Mouse (Mus musculus): ENCODE results near the gene Tmem176a. TPM values are rescaled to one million over a fixed set of nuclear protein-coding genes. Genes with fewer than 3 reads are reported as not detected.

Gene Tmem176a
- polyA plus RNA-seq, 2 experiments = 49.7 to 80.7 TPM

DNA sequence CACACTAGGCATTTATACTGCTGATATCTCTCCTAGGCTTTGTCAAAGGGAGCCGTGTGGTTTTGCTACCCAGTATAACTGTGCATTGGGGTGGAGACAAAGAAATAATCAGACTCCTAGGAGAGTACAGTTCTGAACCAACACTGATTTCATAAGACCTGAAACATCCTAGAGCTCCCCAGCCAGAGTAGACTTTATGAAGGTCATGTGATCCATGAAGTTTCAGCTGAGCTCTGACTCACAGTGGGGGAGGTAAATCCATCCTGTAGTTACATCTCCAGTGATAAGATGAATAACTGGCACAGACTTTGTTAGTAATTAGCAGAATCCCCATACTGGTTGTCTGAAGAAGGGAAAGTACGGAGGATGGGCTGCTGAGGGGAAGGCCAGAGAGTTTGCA is 29.1 kb downstream of the Tmem176a start:
- Histone ChIP-seq H3K4me3 (replicated peaks; ENCODE audit: low read length) (no peak overlapping the region), H3K4me2 (replicated peaks; ENCODE audit: low read depth, low read length, severe bottlenecking) (no peak overlapping the region), H3K9ac (ENCODE audit: low read depth, low read length, severe bottlenecking) (no peak overlapping the region), H3K4me1 (ENCODE audit: control insufficient read depth, insufficient read depth, low read length) (no peaks in the 10 kb centered on the region; the same call in 1 of the 2 replicates), H3K36me3 (ENCODE audit: control insufficient read depth, insufficient read depth, low read length) (no peaks in the 10 kb centered on the region), H3K27ac (replicated peaks; ENCODE audit: low read depth, low read length) (no peak overlapping the region), H3K9me3 (ENCODE audit: control insufficient read depth, low read length) (no peaks in the 10 kb centered on the region), H3K27me3 (ENCODE audit: control insufficient read depth, insufficient read depth, low read length) (no peaks in the 10 kb centered on the region)
- WGBS = 90% methylated on average over 2 of the region's 2 CpGs
- no peak for TF ChIP-seq POLR2A (IDR thresholded peaks at IDR 0.05; ENCODE audit: borderline replicate concordance, extremely low read depth, insufficient read depth, insufficient read length)
- no peak for DNase-seq (ENCODE audit: low spot score)
- no peak for ATAC-seq (ENCODE audit: low FRiP score, low read depth)

DNA sequence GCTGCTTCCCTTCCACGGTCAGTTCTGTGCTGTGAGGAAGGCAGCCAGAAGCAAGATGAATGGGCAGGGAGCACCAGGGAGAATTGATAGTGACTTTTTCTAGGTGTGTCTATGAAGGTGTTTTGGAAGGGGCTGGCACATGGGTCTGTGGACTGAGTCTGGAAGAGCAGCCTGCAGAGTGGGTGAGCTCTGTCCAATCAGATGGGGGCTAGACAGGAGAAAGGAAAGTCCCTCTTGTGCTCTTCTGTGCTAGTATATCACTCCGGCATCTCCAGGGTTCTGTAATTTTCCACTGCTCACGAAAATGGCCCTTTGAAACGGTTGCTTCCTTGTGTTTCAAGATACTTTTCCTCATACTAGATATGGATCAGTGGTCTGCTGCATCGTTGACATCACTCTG is 31.9 kb downstream of the Tmem176a start, which contains the start of gene Aoc1:
Gene Aoc1 (plus strand): TSS at position 301 of the 400 bp plus-strand sequence.
- Histone ChIP-seq H3K36me3 (ENCODE audit: control insufficient read depth, insufficient read depth, low read length) (no peaks in the 10 kb centered on the region), H3K27ac (replicated peaks; ENCODE audit: low read depth, low read length) (no peak within 1 kb of the TSS), H3K27me3 (ENCODE audit: control insufficient read depth, insufficient read depth, low read length) (no peaks in the 10 kb centered on the region), H3K9me3 (ENCODE audit: control insufficient read depth, low read length) (no peaks in the 10 kb centered on the region), H3K4me3 (replicated peaks; ENCODE audit: low read length) (no peak within 1 kb of the TSS), H3K9ac (ENCODE audit: low read depth, low read length, severe bottlenecking) (no peak within 1 kb of the TSS), H3K4me2 (replicated peaks; ENCODE audit: low read depth, low read length, severe bottlenecking) (no peak within 1 kb of the TSS), H3K4me1 (ENCODE audit: control insufficient read depth, insufficient read depth, low read length) (no peaks in the 10 kb centered on the region; the same call in 1 of the 2 replicates)
- DNase-seq (ENCODE audit: low spot score) (no peak), ATAC-seq (ENCODE audit: low FRiP score, low read depth) (no peak)
- TF ChIP-seq POLR2A (IDR thresholded peaks at IDR 0.05; ENCODE audit: borderline replicate concordance, extremely low read depth, insufficient read depth, insufficient read length) = no peak
- 84% methylated on average over 5 of the region's 5 CpGs for WGBS

DNA sequence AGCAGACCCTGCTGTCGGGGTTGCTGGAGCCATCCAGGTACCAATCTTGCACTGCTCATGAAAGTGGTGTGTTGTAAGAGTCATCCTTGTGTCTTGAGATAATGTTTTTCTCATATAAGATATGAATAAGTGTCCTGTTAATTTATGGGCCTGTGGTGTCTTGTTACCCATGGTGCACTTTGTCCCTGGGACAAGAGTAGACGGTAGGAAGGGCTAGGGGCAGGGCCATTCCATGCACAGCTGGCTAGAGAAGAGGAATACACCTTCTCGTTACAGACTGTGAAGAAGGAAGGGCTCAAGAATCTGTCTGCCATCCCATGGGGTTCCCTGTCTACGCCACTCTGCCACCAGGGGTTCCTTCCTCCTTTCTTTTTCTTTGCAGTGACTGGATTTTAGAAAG is 33.9 kb downstream of the Tmem176a start:
- no peak for ATAC-seq (ENCODE audit: low FRiP score, low read depth)
- H3K36me3 ChIP-seq (ENCODE audit: control insufficient read depth, insufficient read depth, low read length) = no peaks in the 10 kb centered on the region
- H3K9me3 ChIP-seq (ENCODE audit: control insufficient read depth, low read length) = no peaks in the 10 kb centered on the region
- no peaks in the 10 kb centered on the region; the same call in 1 of the 2 replicates for H3K4me1 ChIP-seq (ENCODE audit: control insufficient read depth, insufficient read depth, low read length)
- no peak overlapping the region for H3K4me3 ChIP-seq (replicated peaks; ENCODE audit: low read length)
- H3K9ac ChIP-seq (ENCODE audit: low read depth, low read length, severe bottlenecking) = no peak overlapping the region
- 77% methylated on average over 4 of the region's 4 CpGs for WGBS
- H3K27ac ChIP-seq (replicated peaks; ENCODE audit: low read depth, low read length) = no peak overlapping the region
- no peak for DNase-seq (ENCODE audit: low spot score)
- no peak overlapping the region for H3K4me2 ChIP-seq (replicated peaks; ENCODE audit: low read depth, low read length, severe bottlenecking)
- TF ChIP-seq POLR2A (IDR thresholded peaks at IDR 0.05; ENCODE audit: borderline replicate concordance, extremely low read depth, insufficient read depth, insufficient read length) = no peak
- no peaks in the 10 kb centered on the region for H3K27me3 ChIP-seq (ENCODE audit: control insufficient read depth, insufficient read depth, low read length)

DNA sequence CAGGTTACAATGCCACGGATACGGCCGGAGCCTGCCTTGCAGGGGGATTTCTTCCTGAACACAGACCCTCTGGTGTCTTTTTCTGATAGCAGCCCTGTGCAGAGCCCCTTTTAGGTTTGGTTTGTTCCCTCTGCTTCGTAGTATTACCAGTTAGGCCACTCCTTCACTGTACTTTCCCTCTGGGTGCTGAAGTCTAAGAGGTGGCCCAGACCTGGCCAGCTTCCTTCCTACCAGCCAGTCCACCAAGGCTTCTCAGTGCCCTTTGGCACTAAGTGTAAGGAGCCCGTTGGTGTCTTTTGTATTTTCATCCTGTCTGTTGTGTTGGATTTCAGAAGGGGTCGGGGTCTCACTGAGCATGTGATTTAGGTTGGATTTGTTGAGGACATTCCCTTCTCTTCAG is 34.8 kb downstream of the Tmem176a start:
- TF ChIP-seq POLR2A (IDR thresholded peaks at IDR 0.05; ENCODE audit: borderline replicate concordance, extremely low read depth, insufficient read depth, insufficient read length) = no peak
- H3K4me2 ChIP-seq (replicated peaks; ENCODE audit: low read depth, low read length, severe bottlenecking) = no peak overlapping the region
- no peaks in the 10 kb centered on the region for H3K27me3 ChIP-seq (ENCODE audit: control insufficient read depth, insufficient read depth, low read length)
- H3K4me3 ChIP-seq (replicated peaks; ENCODE audit: low read length) = no peak overlapping the region
- H3K27ac ChIP-seq (replicated peaks; ENCODE audit: low read depth, low read length) = no peak overlapping the region
- no peak for ATAC-seq (ENCODE audit: low FRiP score, low read depth)
- DNase-seq (ENCODE audit: low spot score) = no peak
- no peaks in the 10 kb centered on the region for H3K4me1 ChIP-seq (ENCODE audit: control insufficient read depth, insufficient read depth, low read length)
- 84% methylated on average over 6 of the region's 6 CpGs for WGBS
- no peak overlapping the region for H3K9ac ChIP-seq (ENCODE audit: low read depth, low read length, severe bottlenecking)
- H3K9me3 ChIP-seq (ENCODE audit: control insufficient read depth, low read length) = no peaks in the 10 kb centered on the region
- no peaks in the 10 kb centered on the region for H3K36me3 ChIP-seq (ENCODE audit: control insufficient read depth, insufficient read depth, low read length)

DNA sequence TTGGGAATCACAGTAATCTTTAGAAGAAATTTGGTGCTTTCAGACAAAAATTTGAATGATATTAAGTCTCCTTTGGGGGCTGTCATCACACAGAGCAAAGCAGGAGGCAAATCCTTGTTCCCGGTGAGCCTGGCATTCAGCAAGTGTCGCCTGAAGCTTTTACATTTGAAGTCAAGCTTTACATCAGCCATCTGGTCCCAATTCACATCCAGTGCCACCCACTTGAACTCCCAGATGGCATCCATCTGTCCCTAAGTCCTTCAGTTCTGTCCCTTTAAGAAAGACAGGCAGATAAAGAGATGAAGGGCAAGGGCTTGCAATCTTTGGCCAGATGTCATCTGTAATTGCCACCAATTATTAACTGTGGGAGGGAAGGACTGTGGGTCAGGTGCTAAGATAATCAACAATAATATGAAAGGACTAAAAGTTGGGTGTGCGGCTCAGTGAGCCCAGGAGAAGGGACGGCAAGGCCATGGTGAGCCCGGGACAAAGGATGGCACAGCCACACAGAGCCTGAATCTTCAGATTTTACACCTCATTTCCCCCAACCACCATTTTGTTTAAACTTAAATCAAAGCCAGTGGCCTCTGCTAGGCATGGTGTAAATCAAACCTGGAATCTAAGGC is 35.9 kb downstream of the Tmem176a start:
- DNase-seq (ENCODE audit: low spot score) = no peak
- no peaks in the 10 kb centered on the region for H3K4me1 ChIP-seq (ENCODE audit: control insufficient read depth, insufficient read depth, low read length)
- no peaks in the 10 kb centered on the region for H3K36me3 ChIP-seq (ENCODE audit: control insufficient read depth, insufficient read depth, low read length)
- H3K4me2 ChIP-seq (replicated peaks; ENCODE audit: low read depth, low read length, severe bottlenecking) = no peak overlapping the region
- H3K27me3 ChIP-seq (ENCODE audit: control insufficient read depth, insufficient read depth, low read length) = no peaks in the 10 kb centered on the region
- TF ChIP-seq POLR2A (IDR thresholded peaks at IDR 0.05; ENCODE audit: borderline replicate concordance, extremely low read depth, insufficient read depth, insufficient read length) = no peak
- no peak for ATAC-seq (ENCODE audit: low FRiP score, low read depth)
- H3K9ac ChIP-seq (ENCODE audit: low read depth, low read length, severe bottlenecking) = no peak overlapping the region
- no peaks in the 10 kb centered on the region for H3K9me3 ChIP-seq (ENCODE audit: control insufficient read depth, low read length)
- 54% methylated on average over 5 of the region's 5 CpGs for WGBS
- no peak overlapping the region for H3K27ac ChIP-seq (replicated peaks; ENCODE audit: low read depth, low read length)
- no peak overlapping the region for H3K4me3 ChIP-seq (replicated peaks; ENCODE audit: low read length)

Measured in limb, embryonic 14.5 days (tissue).